Mouse (Mus musculus) heart, postnatal 14 days (tissue): ENCODE measurements around the gene Apba1. TPM values are rescaled to one million over a fixed set of nuclear protein-coding genes. Genes with fewer than 3 reads are reported as not detected.

Experiments used
- DNase-seq, 2 experiments: peaks; one replicate each; pipeline ENCODE4 v3.0.0; 2021 to 2022
- intact Hi-C: fragments of 180-260 bp; cut with DNase I; formaldehyde crosslinking; loops from one replicate; pipeline ENCODE4 v1.15.1; 2025
- total RNA-seq, 2 experiments: library from RNA; stranded (reverse); gene quantifications; 2 replicates each; pipeline ENCODE4 v1.2.3; 2021

Gene Apba1
- total RNA-seq, 2 experiments from 2014 or later = 4.2 to 4.4 TPM

DNA sequence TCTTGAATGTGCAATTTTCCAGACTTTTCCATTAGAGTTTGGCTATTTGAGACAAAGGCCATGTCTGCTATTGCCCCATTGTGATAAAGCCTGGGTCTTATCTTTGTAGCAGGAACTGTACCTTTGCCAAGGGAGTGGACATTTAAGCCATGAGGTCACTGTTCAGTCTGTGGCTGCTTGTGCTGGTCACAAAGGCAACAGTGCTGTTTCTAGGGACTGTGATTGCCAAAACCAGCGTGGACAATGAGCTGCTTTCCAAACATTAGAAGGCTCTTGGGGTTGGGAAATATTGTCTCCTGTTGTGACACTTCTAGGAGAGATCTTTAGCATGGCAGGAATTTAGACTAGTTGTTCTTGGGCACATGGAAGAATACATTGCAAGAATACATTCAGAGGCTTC, 42.5 kb downstream of the Apba1 start:
- intact Hi-C loops = no loop called here
- DNase-seq = peak; percentile 45 to 56

DNA sequence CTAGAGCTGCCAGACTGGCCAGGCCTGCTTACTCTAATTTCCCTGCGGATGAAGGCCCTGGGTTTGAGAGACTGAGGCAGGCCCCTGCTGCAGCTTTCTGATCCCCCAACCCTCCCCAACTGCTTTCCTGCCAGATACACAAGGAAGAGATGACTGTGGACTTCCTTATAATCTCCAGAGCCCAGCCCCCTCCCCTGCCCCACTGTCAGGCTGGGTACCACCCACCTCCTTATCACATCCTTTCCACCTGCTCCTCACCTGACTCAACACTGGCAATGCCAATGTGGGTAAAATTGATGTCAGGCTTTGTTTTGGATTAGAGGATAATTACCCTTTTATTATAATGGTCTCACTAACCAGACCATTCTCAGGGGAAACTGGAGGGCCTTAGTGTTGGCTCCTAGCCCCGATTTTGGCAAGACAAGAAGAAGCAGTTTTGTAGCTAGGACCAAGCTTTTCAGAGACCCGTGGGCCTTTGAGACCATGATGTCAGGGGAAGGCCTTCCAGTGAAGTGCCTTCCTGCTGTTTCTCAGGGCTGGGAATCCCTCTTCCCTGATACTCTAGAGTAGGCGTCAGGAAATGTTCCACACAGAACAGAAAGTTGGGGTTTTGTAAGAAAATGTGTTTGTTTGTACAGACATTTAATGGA, 44.7 kb downstream of the Apba1 start:
- peak in 1 of 2 experiments; percentile 25 for DNase-seq
- intact Hi-C loops = no loop called here

DNA sequence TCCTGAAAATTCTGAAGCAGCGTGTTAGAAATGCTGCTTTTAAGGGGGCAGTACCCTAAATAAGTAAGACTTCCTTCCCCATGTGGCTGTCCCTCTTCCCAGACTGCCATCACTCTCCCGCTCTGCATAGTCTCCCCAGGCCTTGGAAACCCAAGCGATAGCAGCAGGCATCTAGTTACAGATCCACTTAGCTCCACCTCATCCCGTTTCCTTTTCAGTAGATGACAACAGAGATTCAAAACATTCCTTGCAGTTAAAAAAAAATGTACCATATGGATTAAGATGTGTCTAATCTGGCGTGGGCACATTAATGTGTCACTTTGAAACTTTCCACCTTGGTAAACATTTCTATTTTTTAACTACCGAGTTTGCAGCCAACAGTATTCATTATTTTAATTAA, 48.1 kb downstream of the Apba1 start:
- intact Hi-C loops = no loop called here
- no peak for DNase-seq

DNA sequence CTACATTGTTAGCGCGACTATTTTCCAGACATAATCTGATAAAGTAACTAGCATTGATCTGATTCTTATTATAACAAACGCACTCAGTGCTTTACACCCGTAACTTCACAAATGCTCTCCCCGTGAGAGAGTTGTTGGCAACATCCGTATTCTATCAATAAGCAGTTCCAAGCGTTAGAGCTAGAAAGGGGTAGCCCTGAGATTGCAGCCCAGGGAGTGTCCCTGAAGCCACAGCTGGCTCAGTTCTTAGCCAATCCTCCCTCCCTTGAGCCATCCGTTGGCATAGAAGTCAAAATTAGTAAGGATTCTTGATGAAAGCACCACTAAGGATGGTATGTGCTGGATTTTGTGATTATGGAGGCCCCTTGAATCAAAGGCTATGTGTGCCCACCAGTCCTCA, 48.7 kb downstream of the Apba1 start:
- intact Hi-C loops = no loop called here
- no peak for DNase-seq

DNA sequence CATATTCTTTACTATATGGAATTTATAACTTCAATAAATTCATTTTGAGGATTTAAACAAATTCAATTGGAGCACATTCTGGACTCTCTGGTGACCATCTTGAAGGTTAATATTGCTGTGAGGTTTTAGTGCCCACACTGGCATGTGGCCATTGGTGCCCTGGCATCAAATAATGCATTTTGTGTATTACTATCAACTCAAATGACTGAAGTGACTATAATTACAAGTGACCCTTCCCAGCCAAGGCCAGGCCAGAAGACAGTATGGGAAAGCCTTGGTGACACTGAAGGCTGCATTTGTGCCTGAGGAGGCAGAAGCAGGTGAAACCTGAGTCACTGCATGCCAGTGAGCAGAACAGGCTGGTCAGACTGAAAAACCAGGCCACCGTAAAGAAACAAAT, 50.5 kb downstream of the Apba1 start:
- DNase-seq = no peak
- intact Hi-C loops = no loop called here

DNA sequence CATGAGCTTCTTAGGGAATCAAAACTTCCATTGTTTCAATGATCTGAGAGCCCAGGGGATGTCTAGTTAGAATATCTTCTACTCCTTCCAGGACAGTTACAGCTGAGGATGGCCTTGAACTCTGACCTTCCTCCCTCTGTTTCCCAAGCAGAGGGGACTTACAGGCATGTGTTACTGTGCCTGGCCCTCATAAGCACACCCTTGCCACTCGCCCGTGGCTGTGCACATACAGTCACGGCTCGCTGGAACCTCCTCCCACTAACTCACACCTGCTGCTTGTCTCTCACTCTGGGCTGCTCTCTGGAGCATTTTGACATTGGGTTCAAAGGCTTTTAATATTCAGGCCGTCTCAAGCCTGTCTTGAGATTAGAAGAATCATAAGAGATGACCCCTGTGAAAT, 51.8 kb downstream of the Apba1 start:
- intact Hi-C loops = no loop called here
- no peak for DNase-seq

DNA sequence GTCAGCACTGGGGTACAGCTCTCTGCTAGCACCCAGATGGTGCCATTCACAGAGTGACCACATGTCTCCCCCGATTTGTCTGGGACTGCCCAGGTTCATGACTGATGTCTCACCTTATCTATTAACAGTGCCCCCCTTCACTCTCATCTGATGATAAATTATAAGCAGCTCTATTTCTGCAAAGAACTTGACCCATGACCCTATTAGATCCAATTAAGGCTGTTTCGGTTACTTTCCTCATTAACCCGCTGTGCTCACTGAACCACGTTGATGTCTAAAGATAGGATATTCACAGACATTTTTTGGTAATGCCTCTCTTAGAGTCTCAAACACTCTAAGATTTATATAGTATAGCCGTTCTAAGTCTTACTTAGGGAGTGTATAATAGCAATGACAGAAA, 52.3 kb downstream of the Apba1 start:
- intact Hi-C loops = no loop called here
- no peak for DNase-seq

DNA sequence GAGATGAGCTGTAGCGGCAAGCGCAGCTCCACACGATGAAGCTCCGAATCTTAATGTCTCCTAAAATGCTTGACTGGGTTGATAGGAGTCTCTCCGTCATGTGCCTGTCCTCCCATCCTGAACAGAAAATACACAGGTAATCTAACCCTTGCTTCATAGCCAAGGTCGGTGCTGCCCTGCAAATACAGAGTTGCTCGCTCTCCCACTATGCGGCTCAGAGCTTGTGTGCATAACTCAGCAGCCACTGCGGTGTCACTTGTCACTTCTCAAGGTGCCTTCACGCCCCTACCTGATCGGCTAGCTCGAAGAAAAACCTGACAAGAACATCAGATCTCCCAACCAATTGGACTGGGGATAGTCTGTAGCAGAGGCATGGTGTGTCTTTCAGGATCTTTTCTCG, 58.1 kb downstream of the Apba1 start:
- no peak for DNase-seq
- intact Hi-C loops = no loop called here

DNA sequence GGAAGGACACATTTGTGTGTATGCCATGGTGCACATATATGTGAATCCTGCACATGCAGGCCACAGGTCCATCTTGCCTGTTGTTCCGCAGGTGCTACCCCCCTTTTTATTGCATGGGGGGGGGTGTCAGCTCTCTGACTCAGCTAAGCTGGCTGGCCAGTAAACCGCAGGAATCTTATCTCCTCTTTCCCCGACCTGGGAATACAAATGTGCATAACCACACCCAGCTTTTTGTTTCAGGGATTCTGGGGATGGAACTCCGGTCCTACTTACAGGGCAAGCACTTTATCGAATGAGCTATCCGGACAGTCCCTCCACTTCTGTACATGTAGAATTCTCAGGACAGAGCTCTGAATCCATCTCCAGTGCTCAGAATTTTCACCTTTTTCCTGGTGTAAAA, 58.5 kb downstream of the Apba1 start:
- intact Hi-C loops = no loop called here
- DNase-seq = no peak

DNA sequence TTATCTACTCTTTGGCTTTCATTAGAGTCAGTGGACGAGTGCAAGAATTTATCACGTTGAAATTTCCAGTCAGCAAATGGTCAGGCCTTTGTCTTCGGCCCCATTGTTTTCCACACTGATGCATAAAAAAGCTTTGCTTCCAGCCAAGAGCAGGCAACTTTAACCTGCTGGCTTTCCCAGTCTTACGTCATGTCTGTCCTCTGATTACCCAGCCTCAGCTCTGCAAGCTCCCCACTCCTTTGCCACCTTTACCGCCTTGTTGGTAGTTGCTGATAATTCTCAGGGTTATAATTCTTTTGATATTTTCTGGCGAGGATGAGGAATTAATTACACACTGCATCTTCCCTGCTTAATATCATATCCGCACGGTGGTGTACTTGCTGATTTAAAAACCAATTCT, 61.2 kb downstream of the Apba1 start:
- intact Hi-C loops = no loop called here
- DNase-seq = no peak

DNA sequence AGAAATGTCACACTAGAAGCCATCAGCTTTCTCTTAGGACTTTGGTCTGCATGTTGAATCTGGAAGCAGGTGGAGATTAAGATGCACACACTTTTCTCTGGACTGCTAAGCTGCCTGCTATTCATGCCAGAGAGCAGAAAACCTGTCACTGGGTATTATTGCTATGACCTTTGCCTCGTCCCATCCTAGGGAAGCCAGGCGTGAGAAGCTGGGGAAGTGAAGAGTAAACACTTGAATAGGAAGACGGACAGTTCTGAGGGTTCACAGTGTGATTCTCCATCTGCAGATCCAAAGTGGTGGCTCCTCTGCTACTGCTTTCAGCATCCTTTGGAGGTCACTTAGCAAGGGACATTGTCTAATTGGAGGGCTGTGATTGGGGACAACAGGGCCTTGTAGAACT, 63.8 kb downstream of the Apba1 start:
- no peak for DNase-seq
- intact Hi-C loops = no loop called here

DNA sequence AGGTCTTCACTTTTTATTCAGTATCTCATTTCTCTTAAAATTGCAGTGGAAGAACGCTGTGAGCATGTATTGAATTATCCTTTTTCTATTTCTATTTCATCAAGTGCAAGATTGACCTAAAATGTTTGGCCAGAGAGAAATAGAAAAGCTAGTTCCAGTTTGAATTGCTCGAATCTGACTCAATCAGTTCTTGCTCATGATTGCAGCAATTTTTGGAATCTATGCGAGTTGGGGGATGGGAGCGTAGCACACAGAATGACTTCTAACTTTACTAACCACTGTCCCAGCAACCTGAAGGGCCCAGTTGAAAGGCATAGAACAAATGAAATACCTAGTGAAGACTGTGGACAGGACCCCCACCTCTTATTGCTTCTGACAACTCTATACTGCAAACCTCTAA, 64.8 kb downstream of the Apba1 start:
- intact Hi-C loops = no loop called here

DNA sequence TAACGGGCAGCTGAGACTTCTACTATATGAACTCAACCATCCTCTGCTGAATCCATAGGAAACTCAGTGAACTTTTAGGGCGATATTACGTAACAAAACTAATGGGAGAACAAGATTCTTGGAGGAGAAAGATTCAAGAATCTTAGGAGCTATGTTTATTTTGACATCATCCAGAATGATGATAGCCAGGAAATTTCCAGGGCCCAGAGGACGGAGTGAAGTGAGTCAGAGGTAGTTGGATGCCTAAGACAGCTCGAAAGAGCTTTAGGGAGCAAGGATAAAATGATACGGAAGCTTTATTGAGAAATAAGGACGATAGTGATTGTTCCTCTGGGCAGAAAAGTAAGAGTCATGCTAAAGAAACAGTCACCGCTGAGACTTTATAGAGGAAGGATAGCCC, 67.6 kb downstream of the Apba1 start:
- intact Hi-C loops = no loop called here

More for the DNA sequence above, 64.8 kb downstream of the Apba1 start:
- DNase-seq = no peak

DNA sequence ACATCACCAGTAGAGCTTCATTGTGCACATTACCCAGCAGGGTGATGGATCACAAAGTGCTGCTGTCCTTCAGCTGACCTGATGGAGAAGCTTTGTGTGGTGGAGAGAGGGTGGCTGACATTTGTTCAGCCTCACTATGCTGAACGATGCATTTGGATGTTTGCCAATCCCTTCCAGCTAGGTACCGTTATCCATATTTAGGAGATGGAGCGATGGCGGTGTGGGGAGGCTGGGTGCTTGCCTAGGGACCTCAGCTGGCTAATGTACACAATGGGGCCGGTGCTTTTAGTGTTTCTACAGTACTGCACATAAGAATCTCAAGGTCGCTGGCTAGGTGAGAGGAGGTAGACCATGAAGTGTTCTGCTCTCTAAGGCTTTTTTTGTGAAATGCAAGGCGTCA, 72.1 kb downstream of the Apba1 start:
- intact Hi-C loops = no loop called here
- DNase-seq = no peak

More for the DNA sequence above, 67.6 kb downstream of the Apba1 start:
- no peak for DNase-seq

DNA sequence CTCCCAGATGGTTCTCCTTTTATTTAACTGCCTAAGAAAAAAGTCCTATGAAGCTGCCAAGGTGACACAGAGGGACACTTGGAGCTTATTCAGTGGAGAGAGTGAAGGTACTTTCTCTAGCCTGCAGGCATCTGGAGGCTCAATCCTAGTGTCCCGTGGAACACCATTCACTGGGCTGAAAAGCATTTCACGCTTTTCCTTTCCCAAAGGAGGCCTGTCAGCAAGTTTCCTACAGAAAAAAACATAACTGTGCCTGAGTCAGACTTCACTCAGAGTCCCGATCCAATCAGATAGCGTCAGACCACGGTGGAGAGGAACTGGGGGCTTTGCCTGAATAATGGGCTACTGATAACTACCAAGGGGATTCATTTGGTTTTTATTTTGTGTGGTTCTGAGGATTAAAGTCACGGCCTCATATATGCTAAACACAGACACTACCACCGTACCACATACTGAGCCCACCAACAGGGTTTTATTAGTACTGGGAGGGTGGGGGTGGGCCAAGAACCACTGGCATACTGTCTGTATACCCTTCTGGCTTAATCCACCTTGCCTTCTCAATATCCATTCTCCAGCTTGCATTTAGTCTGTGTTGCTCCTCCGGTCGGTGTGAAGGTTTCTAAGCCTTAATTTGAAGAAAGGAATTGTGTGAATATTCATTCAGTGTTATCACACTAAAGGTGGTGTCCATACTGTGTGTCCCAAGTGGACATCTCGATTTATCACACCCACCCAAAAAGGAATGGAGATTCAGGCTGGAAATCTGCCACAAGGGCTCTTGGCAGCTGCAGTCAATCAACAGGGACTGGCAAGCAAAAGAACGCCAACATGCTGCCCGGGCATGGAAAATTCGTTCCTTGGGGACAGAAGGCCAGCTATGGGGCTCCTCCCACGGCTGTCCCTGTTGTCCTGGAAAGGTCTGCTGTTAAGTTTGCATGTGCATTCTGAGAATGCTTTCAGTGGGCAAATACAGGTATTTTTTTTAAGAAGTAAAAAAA, 75.3 kb downstream of the Apba1 start:
- DNase-seq = peak; percentile 29 to 49

DNA sequence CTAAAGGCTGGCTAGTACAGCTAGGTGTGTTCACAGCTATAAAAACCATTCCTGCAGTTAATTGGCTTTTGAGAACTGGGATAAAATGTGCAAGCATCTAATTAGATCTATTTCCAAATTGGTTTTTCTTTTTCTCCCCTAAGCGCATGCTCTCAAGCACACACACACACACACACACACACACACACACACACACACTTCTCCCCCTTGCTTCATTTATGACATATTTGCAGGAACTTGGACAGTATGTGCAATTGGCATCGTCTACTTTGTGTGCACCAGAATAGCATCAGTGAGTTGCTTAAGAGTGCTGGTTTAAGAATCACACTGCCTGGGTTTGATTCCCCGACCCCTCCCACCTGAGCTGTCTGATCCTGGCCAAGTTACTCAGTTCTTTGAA, 76.0 kb downstream of the Apba1 start:
- DNase-seq = no peak
- intact Hi-C loops = no loop called here

More for the DNA sequence above, 75.3 kb downstream of the Apba1 start:
- intact Hi-C loops = no loop called here

DNA sequence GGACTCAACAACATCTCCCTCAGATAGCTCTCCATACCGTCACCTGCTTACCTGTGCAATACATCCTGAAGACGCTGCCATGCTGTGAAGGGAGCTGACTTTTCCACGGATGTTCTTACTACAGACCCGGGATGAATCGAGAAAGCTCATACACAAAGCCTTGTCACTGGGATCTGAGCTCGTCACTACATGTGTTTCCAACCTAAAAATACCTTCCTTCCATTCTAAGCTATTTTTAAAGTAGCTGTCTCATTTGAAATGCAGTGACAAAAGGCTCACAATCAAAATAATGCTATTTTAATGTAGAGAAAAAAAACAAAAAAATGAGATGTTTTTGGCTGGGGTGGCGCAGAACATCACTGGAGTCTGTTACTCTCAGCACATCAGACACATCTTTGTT, 97.1 kb downstream of the Apba1 start:
- intact Hi-C loops = loop anchor here (10.0 kb wide), 1 partner anchor 281 kb away; no protein-coding TSS in a partner anchor
- no peak for DNase-seq

DNA sequence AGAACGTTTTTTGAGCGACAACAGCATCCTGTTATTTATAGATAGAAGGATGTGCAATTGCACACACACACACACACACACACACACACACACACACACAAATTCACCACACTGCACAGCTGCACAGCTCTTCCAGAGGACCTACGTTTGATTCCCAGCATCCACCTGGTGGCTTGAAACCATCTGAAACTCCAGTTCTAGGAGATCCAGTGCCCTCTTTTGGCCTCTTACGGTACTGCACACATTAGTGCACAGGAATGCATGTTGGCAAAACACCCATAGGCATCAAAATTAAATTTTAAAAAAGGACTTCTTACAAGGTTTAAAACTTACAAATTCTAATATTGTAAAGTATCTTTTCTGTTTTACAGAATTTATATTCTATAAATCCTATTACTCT, 99.4 kb downstream of the Apba1 start:
- intact Hi-C loops = loop anchor here (10.0 kb wide), 1 partner anchor 283 kb away; no protein-coding TSS in a partner anchor

DNA sequence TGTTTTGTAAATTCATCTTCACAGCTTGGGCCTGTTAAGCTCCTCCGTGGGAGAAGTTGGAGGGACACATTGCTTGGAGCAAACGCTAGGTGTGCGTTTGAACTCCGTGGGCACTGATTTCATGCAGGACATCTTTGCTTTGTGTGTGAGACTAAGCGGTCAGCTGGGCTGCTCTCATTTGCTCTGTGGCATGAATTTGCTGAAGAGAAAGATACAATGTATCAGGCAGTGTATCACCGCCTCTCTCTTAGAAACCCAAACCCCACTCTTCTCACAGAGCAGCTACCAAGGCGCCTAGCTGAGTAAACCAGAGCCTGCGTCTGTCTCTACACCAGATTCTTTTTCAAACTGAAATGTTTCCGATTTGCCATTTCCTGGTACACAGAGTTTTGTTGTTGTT, 100.1 kb downstream of the Apba1 start:
- intact Hi-C loops = loop anchor here (10.0 kb wide), 1 partner anchor 284 kb away; no protein-coding TSS in a partner anchor

More for the DNA sequence above, 99.4 kb downstream of the Apba1 start:
- DNase-seq = no peak

DNA sequence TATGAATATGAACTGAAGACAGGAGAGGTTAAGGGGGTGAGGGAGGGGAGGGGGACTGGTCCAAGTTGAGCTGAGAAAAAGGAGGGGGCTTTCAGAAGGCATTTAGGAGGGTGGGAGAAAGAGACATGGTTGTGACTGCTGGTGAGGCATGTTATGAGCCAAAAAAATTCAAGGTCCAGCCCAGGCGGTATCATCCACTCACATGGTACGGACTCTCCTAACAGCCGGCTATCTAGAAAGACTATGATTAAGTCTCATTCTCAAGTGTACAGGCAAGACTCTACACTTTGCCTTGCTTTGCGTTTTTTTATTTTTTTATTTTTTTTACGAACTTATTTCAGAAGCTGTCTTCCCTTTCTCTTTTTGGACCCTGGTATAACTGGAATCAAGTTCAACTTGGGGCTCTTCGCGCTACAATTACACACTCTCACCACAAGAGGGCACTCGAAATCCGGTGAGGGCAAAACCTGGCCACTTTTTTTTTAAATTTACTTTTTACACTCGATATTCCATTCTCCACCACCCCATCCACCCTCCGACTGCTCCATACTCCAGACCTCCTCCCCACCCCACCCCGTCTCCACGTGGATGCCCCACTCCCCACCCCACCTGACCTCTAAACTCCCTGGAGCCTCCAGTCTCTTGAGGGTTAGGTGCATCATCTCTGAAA, 101.6 kb downstream of the Apba1 start:
- DNase-seq = peak; percentile 37 to 70
- intact Hi-C loops = loop anchor here (1.0 to 2.0 kb wide), 2 partner anchors 101 to 413 kb away; no protein-coding TSS in a partner anchor

More for the DNA sequence above, 100.1 kb downstream of the Apba1 start:
- no peak for DNase-seq

DNA sequence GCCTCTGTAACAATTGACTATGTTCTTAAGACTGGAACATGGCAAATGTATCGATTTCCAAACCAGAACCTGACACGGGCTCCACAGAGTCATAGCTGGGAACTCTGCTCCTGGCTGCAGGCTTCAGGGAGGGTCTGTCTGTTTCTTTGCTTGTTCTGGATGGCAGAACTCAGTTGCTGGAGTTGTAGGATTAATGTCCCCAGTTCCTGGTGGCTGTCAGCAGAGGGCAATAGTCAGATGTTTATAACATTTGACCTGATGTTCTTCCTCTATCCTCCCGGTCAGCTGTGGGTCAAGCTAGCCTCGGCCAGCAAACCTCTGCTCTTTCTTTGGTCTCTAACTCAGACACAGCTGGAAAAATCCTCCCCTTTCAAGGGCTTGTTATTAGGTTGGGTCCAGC, 104.0 kb downstream of the Apba1 start:
- intact Hi-C loops = no loop called here
- peak in 1 of 2 experiments; percentile 14 for DNase-seq
